Mouse (Mus musculus) kidney, postnatal 4 days (tissue): Measurements from ENCODE around the gene Themis.

ENCODE experiments used
- DNase-seq, 2 experiments: peaks; one replicate each; pipeline ENCODE4 v3.0.0; 2021; ENCODE audit warnings: mixed read lengths in 2 of 2

Gene Themis

GRCm38 (mm10) chr10:28668261-28668660, at the start of gene Themis:
Gene Themis, plus strand, starts transcription at chr10:28668360.
- no peak for DNase-seq

DNA sequence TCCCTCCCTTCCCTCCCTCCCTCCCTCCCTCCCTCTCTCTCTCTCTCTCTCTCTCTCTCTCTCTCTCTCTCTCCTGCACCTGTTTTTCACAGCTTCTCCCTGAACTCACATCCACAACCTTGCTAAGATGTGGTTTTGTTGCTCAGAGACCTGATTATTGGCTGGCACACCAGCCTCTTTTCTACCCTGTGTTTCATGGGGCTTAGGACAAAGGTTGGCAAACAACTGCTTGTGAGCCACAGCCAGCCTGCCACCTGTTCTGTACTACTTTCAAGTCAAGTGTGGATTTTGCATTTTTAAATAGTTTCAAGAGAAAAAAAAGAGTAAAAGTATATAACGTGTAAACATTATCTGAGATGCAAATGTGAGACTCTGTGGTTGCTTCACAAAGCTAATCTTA, 48.7 kb upstream of the Themis start:
- DNase-seq: no peak

DNA sequence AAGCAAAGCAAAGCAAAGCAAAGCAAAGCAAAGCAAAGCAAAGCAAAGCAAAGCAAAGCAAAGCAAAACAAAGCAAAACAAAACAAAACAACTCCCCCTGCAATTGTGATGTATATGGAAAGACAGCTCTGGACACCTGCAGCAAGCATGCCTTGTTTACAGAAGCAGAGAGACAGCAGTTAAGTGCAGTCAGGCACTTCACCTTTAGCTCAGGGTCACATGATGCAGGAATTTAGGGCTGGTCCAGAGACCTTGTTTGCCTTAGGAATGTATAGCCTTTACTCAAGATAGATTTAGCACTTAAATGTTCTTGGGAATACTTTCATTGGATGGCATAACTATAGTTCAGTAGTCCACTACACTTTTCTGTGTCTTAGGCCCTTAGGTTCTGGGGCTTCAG, 32.1 kb upstream of the Themis start:
- no peak for DNase-seq

DNA sequence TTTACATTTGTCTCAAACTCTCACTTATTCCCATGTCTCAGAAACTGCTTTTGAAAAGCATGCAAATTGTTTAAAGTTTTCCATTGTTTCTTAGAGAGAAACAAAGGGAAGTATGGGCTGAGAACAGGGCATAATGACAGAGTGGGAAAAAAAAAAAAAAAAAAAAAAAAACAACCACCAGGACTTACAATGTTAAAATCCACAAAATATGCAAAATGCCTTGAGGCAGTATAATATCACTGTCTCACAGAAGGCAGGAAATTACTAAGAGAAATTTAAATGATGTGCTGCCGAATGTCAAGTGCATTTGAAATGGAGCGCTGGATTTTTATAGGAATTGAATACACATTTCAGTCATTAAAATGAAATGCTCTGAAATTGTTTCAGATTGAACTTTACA, 26.3 kb upstream of the Themis start:
- DNase-seq: no peak

DNA sequence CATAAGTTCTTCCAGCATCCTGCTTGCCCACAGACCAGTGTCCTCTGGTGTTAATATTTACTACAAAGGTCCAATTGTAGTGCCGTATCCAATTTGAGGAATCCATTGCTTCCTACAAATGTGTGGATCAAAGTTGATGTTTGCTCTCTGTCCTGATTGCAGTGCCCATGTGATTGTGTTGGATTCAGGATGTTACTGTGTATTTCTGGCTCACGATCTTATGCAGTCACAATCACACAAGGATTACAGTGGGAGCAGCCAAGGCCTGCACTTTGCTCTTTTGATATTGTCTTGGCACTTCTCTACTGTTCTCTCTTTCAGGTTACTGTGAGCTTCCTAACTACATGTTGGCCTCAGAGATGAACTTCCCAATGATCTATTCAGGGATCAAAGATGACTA, 20.3 kb upstream of the Themis start:
- DNase-seq: no peak

DNA sequence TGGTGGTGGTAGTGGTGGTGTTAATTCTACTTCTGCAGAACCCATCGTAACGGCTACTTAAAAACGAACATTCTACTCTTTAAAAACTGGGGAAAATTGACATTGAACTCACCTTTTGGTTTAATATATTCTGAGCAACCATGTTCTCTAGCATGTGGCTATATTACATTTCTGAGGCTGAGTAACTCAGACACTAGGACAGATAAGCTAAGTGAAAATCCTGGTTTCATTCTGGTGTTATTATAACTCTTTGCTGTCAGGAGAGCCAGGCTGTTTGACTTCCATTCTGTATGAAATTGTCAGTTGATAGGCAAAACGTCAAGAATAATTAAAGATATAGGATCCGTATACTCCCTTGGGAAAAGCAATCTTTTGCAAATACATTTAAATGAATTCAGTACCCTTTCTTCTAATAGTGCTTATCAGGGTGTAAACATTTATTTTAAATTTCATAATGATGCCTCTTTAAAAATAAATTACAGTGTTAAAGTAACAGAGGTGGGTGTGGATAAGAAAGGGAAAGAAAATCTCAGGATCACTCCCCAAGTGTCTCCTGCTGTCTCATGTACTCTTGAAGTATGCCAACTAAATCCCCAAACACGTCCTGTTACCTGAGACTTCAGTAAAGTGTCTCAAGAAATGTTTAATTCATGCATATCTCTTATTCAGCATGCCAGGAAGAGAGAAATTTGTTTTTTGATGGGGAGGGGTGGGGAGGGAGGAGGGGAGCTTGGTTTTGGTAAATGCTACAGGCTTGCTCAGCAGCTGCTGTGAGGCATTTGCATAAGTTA, 18.9 kb upstream of the Themis start:
- no peak for DNase-seq

DNA sequence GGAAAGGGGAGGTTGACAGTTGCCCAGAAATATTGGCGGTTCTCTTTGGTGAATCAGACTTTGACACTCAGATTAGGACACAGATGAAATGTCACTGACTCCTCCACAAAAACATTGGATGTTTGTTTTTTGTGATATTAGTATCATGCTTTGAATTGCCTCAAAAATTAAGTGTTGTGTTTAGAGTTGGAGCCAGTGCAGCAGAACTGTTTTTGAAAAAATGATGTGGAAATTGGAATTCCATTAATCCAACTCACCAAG, 18.3 kb upstream of the Themis start:
- no peak for DNase-seq

GRCm38 (mm10) chr10:28651910-28652309, 16.2 kb upstream of the Themis start:
- DNase-seq: no peak

DNA sequence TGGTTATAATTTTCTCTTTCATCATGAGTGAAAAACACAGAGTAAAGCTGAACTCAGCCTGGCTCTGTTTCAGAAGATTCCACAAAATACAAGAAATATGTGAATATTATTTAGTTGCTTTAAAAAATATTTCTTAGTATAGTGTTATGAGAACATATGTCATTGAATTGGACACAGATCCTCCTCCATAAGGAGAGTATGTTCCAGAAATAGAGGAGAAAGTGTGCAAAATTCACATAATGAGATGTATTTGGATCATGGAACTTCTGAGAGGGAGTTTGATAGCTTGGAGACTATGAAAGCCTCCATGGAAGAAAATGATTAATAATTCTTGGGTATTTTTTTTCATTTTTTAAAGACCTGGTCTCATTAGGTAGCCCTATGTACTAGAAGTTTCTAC, 13.4 kb upstream of the Themis start:
- no peak for DNase-seq

- DNase-seq: no peak
These were observed 3.0 kb upstream of the Themis start for GRCm38 (mm10) chr10:28665141-28665540.

DNA sequence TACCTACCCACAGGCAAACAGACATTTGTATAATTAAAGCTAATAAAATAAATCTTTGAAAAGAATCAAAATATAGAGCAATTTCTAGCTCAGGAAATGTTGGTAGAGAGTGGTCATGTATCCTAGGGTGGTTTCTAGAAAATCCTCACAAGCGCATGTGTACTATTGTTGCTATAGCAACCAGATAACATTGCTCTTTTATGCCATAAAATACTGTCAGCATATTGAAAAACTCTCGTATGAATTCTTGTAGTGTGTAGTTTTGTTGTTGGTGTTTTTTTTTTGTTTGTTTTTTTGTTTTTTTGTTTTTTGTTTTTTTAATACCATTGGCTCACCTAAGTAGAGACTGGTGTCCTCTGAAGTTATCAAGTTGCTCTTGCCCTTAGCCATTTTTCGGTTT, 5.8 kb downstream of the Themis start:
- DNase-seq: no peak

DNA sequence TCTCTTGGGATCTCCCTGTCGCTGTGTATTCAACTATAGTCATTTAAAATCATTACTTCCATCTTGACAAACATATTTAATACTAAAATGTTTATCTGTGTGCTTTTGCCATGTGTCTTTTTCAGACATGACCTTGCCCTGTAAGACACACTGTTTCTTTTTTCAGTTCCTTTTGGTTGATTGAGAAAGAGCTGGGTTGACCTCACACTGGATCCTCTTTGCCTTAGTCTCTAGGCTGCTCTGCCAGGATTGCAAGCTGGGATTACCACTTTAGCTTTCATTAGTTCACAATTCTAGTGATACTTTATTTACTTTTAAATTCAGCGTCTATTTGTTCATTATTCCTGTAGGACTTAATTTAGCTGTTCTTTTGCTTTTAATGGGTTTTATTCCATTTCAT, 7.2 kb downstream of the Themis start:
- DNase-seq: no peak

- no peak for DNase-seq
These were observed 26.8 kb downstream of the Themis start for GRCm38 (mm10) chr10:28694981-28695380.

DNA sequence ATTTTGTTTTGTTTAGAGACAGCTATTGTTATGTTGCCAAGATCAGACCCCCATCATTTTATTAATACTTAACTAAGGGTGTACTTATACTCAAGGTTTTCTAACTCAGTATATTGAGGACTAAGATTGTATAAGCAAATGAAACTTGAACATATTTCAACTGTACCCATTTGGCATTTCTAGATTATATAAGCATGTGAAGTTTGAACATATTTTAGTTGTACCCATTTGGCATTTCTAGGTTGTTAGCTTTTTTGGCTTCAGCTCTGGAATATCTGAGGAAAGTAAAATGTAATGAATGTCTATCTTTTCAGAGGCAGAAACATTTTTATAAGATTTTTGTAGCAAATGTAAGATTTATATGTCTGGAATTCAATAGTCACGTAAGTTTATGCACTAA, 27.9 kb downstream of the Themis start:
- DNase-seq: no peak

DNA sequence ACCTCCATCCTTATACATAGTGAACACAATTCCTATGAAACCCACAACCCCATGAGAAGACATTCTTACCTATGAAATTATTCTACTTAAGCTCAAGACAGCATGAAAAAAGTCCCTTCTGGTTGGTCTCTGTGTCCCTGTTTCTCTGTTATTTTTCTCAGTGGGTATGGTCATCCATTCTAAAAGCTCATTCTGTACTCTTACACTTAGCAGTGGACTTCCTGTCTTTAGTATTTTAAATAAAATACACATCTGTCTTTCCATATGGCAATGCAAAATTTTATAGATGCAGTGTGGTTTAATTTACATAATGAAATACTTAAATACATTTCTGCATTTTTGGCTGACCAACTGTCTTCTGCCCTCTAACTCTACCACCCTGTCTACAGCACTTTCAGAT, 30.0 kb downstream of the Themis start:
- DNase-seq: no peak

DNA sequence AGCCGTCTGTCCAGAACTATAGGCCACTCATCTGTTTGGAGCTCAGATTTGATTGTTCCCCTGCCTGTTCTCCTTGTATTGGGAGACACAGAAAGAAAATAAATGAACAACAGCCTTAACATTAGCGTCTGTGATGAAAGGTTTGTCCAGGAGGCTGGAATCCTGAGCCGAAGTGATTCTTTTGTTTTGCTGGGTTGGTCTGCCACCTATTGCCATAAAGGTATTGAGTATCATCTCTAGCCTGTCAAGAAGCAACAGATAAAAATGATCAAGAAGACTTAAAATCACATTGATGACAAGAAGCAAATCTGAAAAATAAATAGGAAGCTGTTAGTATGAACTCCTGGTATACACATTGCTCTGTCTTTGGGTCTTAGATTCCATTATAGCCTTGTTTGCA, 53.7 kb downstream of the Themis start:
- DNase-seq: no peak

DNA sequence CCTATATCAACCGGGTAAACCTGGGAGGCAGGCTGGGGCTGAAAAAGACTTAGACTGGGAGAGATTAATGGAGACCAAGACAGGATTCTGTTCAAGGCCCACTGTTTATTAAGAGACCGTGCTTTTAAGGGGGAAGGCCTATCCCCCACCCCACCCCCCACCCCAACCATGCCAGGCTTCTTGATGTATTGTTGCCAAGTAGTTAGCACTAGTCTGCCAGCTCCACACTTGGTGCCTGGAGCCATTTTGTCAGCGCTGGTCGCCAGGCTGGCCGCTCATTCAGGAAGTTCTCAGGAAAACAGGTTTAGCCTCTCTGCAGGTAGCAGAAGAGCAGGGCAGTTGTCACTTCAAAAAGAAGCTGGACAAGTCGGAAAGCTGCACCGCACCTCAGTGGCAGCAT, 55.1 kb downstream of the Themis start:
- DNase-seq: no peak

- DNase-seq: peak; percentile 7 to 11
These were observed 62.0 kb downstream of the Themis start for GRCm38 (mm10) chr10:28730122-28730521.

GRCm38 (mm10) chr10:28737953-28738352, 69.8 kb downstream of the Themis start:
- no peak for DNase-seq

GRCm38 (mm10) chr10:28746426-28746825, 78.3 kb downstream of the Themis start:
- DNase-seq: no peak

GRCm38 (mm10) chr10:28753321-28753720, 85.2 kb downstream of the Themis start:
- no peak for DNase-seq

DNA sequence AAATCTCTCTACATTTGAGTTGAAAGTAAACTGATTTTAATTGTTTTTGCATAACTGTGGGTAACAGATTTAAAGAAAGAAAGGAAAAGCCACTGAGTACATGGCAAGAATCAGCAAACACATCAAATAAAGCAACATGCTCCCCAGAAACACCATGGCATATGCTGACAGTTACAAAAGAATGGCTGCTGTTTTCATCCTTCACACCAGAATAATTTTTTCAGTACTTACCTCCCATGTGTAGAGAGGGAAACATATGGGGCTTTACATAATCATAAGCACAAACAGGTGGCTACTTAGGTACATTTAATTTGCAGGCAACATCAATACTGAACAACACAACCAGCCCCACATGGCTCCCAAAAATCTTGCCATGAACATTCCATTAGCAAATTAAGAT, 86.8 kb downstream of the Themis start:
- no peak for DNase-seq

- DNase-seq: no peak
These were observed 108.7 kb downstream of the Themis start for GRCm38 (mm10) chr10:28776777-28777402.

DNA sequence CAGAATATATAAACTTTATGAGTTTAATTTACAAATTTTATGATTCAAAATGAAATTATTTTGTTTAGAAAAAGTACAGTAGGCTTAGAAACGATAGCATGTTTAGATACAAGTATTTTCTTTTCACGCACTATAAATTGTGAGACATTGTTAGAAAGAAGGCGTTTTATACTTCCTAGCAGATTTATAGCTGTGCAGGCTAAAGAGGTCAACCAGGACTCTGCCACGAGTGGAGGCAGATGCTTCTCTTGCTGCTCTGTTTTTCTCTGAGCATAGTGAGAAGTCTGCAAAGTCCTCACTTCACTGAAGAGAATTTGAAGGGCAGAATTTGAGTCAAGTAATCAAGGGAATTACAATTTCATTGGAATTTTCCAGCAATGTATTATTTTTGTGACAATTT, 131.3 kb downstream of the Themis start:
- DNase-seq: no peak

- DNase-seq: no peak
These were observed 137.0 kb downstream of the Themis start for GRCm38 (mm10) chr10:28805160-28805559.
